Mouse (Mus musculus): ENCODE data around the gene Commd3.

DNA sequence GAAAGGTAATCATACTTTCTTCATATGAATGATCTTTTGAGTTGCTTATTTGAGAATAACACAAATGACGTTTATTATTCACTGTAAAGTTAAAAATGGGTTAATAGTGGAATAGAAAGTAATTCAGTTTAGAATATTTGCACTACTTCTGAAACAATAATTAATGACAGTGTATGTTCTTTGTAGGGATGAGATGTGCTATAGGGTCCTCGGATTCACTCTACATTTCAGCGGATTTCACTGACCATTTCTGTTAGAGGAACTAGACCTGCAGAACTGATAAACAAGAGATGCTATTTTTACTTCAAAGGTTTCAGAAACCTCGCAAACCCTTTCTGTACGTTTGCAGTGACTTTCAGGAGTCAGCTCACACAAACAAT is 21.3 kb downstream of the Commd3 start:
- TF ChIP-seq POLR2A (IDR thresholded peaks at IDR 0.05; ENCODE audit: low read depth, low read length): no peak
- no peak for TF ChIP-seq CTCF (IDR thresholded peaks at IDR 0.05; ENCODE audit: extremely low read depth, insufficient read depth, insufficient read length, insufficient replicate concordance)
